Mouse (Mus musculus): ENCODE results near the gene Pip5k1a. TPM values are rescaled to one million over a fixed set of nuclear protein-coding genes. Genes with fewer than 3 reads are reported as not detected.

Gene Pip5k1a
- polyA plus RNA-seq, 1 experiment from 2014 or later = 12.5 TPM

- 93% methylated on average over 4 of the region's 4 CpGs for WGBS
- DNase-seq (ENCODE audit: low spot score) (no peak), ATAC-seq (replicated peaks; ENCODE audit: low FRiP score, low TSS enrichment, low read depth) (no peak)
- Histone ChIP-seq H3K36me3 (ENCODE audit: control insufficient read depth, insufficient read depth, low read length) (peaks cover 96% of the 10 kb centered on the region), H3K27me3 (replicated peaks; ENCODE audit: control insufficient read depth, insufficient read depth, low read length) (no peaks in the 10 kb centered on the region), H3K4me3 (ENCODE audit: low read depth, low read length) (no peak overlapping the region), H3K4me2 (ENCODE audit: low read length) (no peak overlapping the region), H3K4me1 (replicated peaks; ENCODE audit: control insufficient read depth, insufficient read depth, low read length) (no peaks in the 10 kb centered on the region), H3K27ac (ENCODE audit: low read depth) (no peak overlapping the region), H3K9ac (ENCODE audit: low read length) (no peak overlapping the region), H3K9me3 (ENCODE audit: control insufficient read depth, low read length) (no peaks in the 10 kb centered on the region)
Observed at GRCm38 (mm10) chr3:95063741-95064140, 43.0 kb downstream of the Pip5k1a start.

GRCm38 (mm10) chr3:95058078-95058477 lies 48.7 kb downstream of the Pip5k1a start:
- H3K4me2 ChIP-seq (ENCODE audit: low read length) = no peak overlapping the region
- H3K36me3 ChIP-seq (ENCODE audit: control insufficient read depth, insufficient read depth, low read length) = peaks cover 54% of the 10 kb centered on the region
- no peak for DNase-seq (ENCODE audit: low spot score)
- H3K27ac ChIP-seq (ENCODE audit: low read depth) = no peak overlapping the region
- no peaks in the 10 kb centered on the region for H3K9me3 ChIP-seq (ENCODE audit: control insufficient read depth, low read length)
- WGBS = 73% methylated on average over 8 of the region's 8 CpGs
- H3K9ac ChIP-seq (ENCODE audit: low read length) = no peak overlapping the region
- no peaks in the 10 kb centered on the region for H3K27me3 ChIP-seq (replicated peaks; ENCODE audit: control insufficient read depth, insufficient read depth, low read length)
- peaks cover 7% of the 10 kb centered on the region; the same call in 1 of the 2 replicates for H3K4me1 ChIP-seq (replicated peaks; ENCODE audit: control insufficient read depth, insufficient read depth, low read length)
- ATAC-seq (replicated peaks; ENCODE audit: low FRiP score, low TSS enrichment, low read depth) = no peak
- no peak overlapping the region for H3K4me3 ChIP-seq (ENCODE audit: low read depth, low read length)

DNA sequence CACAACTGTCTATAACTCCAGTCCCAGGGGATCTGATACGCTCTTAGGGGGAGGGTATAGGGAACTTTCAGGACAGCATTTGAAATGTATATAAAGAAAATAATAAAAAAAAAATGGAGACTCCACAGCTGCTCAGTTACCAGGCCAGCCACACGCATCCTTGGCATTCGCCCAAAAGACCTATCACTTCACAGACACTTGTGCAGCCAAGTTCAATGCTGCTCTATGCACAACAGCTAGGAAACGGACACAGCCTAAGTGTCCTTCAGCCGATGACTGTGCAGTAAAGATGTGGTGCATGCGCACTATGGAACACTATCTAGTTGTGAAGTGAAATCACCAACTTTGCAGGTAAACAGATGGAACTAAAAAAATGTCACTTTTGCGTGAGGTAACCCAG lies 50.5 kb downstream of the Pip5k1a start:
- no peaks in the 10 kb centered on the region for H3K9me3 ChIP-seq (ENCODE audit: control insufficient read depth, low read length)
- ATAC-seq (replicated peaks; ENCODE audit: low FRiP score, low TSS enrichment, low read depth) (no peak), DNase-seq (ENCODE audit: low spot score) (peak; percentile 55)
- H3K36me3 ChIP-seq (ENCODE audit: control insufficient read depth, insufficient read depth, low read length) = peaks cover 36% of the 10 kb centered on the region
- peaks cover 7% of the 10 kb centered on the region; the same call in 1 of the 2 replicates for H3K4me1 ChIP-seq (replicated peaks; ENCODE audit: control insufficient read depth, insufficient read depth, low read length)
- no peak overlapping the region for H3K4me3 ChIP-seq (ENCODE audit: low read depth, low read length)
- H3K4me2 ChIP-seq (ENCODE audit: low read length) = no peak overlapping the region
- no peak overlapping the region for H3K27ac ChIP-seq (ENCODE audit: low read depth)
- H3K9ac ChIP-seq (ENCODE audit: low read length) = no peak overlapping the region
- no peaks in the 10 kb centered on the region for H3K27me3 ChIP-seq (replicated peaks; ENCODE audit: control insufficient read depth, insufficient read depth, low read length)
- 62% methylated on average over 7 of the region's 7 CpGs for WGBS

GRCm38 (mm10) chr3:95054481-95055260 lies 52.1 kb downstream of the Pip5k1a start:
- Histone ChIP-seq H3K36me3 (ENCODE audit: control insufficient read depth, insufficient read depth, low read length) (peaks cover 20% of the 10 kb centered on the region), H3K27ac (ENCODE audit: low read depth) (peak overlapping the region; percentile 64; the same call in 1 of the 2 replicates), H3K27me3 (replicated peaks; ENCODE audit: control insufficient read depth, insufficient read depth, low read length) (no peaks in the 10 kb centered on the region), H3K4me2 (ENCODE audit: low read length) (no peak overlapping the region), H3K4me1 (replicated peaks; ENCODE audit: control insufficient read depth, insufficient read depth, low read length) (peaks cover 7% of the 10 kb centered on the region; the same call in 1 of the 2 replicates), H3K9me3 (ENCODE audit: control insufficient read depth, low read length) (no peaks in the 10 kb centered on the region), H3K9ac (ENCODE audit: low read length) (no peak overlapping the region), H3K4me3 (ENCODE audit: low read depth, low read length) (no peak overlapping the region)
- DNase-seq (ENCODE audit: low spot score) (peak; percentile 67), ATAC-seq (replicated peaks; ENCODE audit: low FRiP score, low TSS enrichment, low read depth) (peak; percentile 49)
- 12% methylated on average over 10 of the region's 10 CpGs for WGBS

DNA sequence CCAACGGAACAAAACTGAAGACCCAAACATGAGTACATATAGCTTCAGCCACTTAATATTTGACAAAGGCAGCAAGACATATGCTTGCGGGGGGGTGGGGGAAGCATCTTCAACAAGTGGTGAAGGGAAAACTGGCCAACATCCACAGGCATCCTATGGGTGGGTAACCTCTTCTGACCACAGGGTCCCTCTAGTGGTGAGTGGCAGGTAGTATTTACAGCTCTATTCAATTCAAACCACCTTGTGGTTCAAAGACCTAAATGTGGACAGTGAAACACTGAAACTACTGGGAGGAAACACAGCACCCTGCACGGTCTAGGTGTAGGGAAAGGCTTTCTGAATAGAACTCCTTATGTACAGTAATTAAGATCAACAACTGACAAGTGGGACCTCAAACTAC lies 53.0 kb downstream of the Pip5k1a start:
- peaks cover 7% of the 10 kb centered on the region; the same call in 1 of the 2 replicates for H3K4me1 ChIP-seq (replicated peaks; ENCODE audit: control insufficient read depth, insufficient read depth, low read length)
- peaks cover 11% of the 10 kb centered on the region; the same call in 1 of the 2 replicates for H3K36me3 ChIP-seq (ENCODE audit: control insufficient read depth, insufficient read depth, low read length)
- 41% methylated on average over 3 of the region's 3 CpGs for WGBS
- H3K9me3 ChIP-seq (ENCODE audit: control insufficient read depth, low read length) = no peaks in the 10 kb centered on the region
- ATAC-seq (replicated peaks; ENCODE audit: low FRiP score, low TSS enrichment, low read depth) (0 out of 2 replicates have a peak, but pooled peaks have one; percentile 4), DNase-seq (ENCODE audit: low spot score) (peak; percentile 60)
- H3K9ac ChIP-seq (ENCODE audit: low read length) = no peak overlapping the region
- no peak overlapping the region for H3K27ac ChIP-seq (ENCODE audit: low read depth)
- no peak overlapping the region for H3K4me2 ChIP-seq (ENCODE audit: low read length)
- H3K4me3 ChIP-seq (ENCODE audit: low read depth, low read length) = no peak overlapping the region
- no peaks in the 10 kb centered on the region for H3K27me3 ChIP-seq (replicated peaks; ENCODE audit: control insufficient read depth, insufficient read depth, low read length)

DNA sequence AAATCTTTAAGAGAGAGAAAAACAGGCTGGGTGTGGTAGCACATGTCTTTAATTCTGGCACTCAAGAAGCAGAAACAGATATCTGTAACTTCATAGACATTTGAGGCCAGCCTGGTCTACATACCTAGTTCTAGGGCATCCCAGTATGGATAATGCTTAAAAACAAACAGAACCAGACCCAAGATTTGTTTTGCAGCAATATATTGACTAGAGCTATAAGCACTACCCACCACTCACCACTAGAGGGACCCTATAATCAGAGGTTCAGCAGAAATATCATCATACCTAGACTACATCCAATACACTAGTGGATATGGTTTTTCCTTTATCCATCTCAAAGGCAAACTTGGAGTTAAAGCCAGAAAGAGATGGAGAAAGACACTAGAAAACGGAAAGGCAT lies 53.8 kb downstream of the Pip5k1a start:
- Histone ChIP-seq H3K9ac (ENCODE audit: low read length) (no peak overlapping the region), H3K9me3 (ENCODE audit: control insufficient read depth, low read length) (no peaks in the 10 kb centered on the region), H3K27ac (ENCODE audit: low read depth) (no peak overlapping the region), H3K27me3 (replicated peaks; ENCODE audit: control insufficient read depth, insufficient read depth, low read length) (no peaks in the 10 kb centered on the region), H3K4me2 (ENCODE audit: low read length) (no peak overlapping the region), H3K4me3 (ENCODE audit: low read depth, low read length) (no peak overlapping the region), H3K4me1 (replicated peaks; ENCODE audit: control insufficient read depth, insufficient read depth, low read length) (peaks cover 7% of the 10 kb centered on the region; the same call in 1 of the 2 replicates), H3K36me3 (ENCODE audit: control insufficient read depth, insufficient read depth, low read length) (peaks cover 4% of the 10 kb centered on the region; the same call in 1 of the 2 replicates)
- no peak for ATAC-seq (replicated peaks; ENCODE audit: low FRiP score, low TSS enrichment, low read depth)
- 44% methylated on average over 1 of the region's 1 CpGs for WGBS
- DNase-seq (ENCODE audit: low spot score) = peak; percentile 54

DNA sequence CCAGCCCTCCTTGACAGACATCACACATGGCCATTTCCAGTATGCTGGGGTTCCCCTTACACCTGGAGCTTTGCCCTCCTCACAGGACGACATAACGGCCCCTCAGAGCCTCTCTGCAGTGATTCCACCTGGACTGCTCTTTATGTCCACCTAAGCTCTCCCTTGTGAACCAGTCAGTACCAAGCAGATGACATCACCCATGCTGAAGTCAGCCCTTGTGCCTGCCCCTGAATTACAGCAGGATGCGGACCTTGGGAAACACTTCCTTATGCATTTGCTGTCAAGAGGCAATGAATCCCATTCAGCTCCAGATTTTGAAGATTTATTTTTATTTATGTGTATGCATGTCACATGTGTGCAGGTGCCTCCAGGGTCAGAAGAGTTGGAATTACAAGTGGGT lies 58.8 kb downstream of the Pip5k1a start:
- DNase-seq (ENCODE audit: low spot score) (no peak), ATAC-seq (replicated peaks; ENCODE audit: low FRiP score, low TSS enrichment, low read depth) (no peak)
- Histone ChIP-seq H3K9me3 (ENCODE audit: control insufficient read depth, low read length) (no peaks in the 10 kb centered on the region), H3K9ac (ENCODE audit: low read length) (no peak overlapping the region), H3K4me2 (ENCODE audit: low read length) (no peak overlapping the region), H3K27ac (ENCODE audit: low read depth) (no peak overlapping the region), H3K4me3 (ENCODE audit: low read depth, low read length) (no peak overlapping the region), H3K4me1 (replicated peaks; ENCODE audit: control insufficient read depth, insufficient read depth, low read length) (0 out of 2 replicates have a peak, but pooled peaks cover under 1% of the 10 kb centered on the region), H3K27me3 (replicated peaks; ENCODE audit: control insufficient read depth, insufficient read depth, low read length) (no peaks in the 10 kb centered on the region), H3K36me3 (ENCODE audit: control insufficient read depth, insufficient read depth, low read length) (no peaks in the 10 kb centered on the region)
- WGBS = 61% methylated on average over 3 of the region's 3 CpGs

- no peak for DNase-seq (ENCODE audit: low spot score)
- H3K4me3 ChIP-seq (ENCODE audit: low read depth, low read length) = no peak overlapping the region
- no peaks in the 10 kb centered on the region for H3K27me3 ChIP-seq (replicated peaks; ENCODE audit: control insufficient read depth, insufficient read depth, low read length)
- no peak overlapping the region for H3K4me2 ChIP-seq (ENCODE audit: low read length)
- H3K36me3 ChIP-seq (ENCODE audit: control insufficient read depth, insufficient read depth, low read length) = no peaks in the 10 kb centered on the region
- WGBS = 87% methylated on average over 11 of the region's 11 CpGs
- H3K9me3 ChIP-seq (ENCODE audit: control insufficient read depth, low read length) = no peaks in the 10 kb centered on the region
- ATAC-seq (replicated peaks; ENCODE audit: low FRiP score, low TSS enrichment, low read depth) = no peak
- H3K4me1 ChIP-seq (replicated peaks; ENCODE audit: control insufficient read depth, insufficient read depth, low read length) = peaks cover 7% of the 10 kb centered on the region
- no peak overlapping the region for H3K27ac ChIP-seq (ENCODE audit: low read depth)
- no peak overlapping the region for H3K9ac ChIP-seq (ENCODE audit: low read length)
Observed at GRCm38 (mm10) chr3:95046462-95047057, 60.2 kb downstream of the Pip5k1a start.

Measured in intestine, embryonic 14.5 days (tissue).